24 mouse cellular contexts compared by ENCODE assay signal in the genomic region with DNA sequence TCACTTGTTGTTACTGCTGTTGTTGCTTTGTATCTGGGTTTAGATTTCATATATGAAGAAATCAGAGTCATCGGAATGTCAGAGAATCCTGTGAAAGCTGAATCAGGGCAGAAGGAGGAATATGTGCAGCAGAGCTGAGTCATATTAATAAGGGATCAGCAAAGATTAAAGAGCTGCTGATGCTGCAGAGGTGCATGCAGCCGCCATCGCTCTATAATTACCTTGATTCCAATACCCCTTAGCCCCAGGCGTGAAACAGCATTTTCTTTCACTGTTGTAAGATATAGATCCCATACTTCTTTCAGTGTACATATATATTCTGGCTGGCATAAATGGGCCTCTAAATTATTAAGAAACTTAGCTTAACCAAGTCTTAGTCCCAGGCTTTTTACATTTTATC. TPM values are rescaled to one million over a fixed set of nuclear protein-coding genes. Genes with fewer than 3 reads are reported as not detected.
DNase-seq lines count a peak whose midpoint lies in the region; ATAC-seq and TF ChIP-seq lines count a peak whose summit lies in the region.
"Had no signal": no experiment of that assay in that cellular context is flagged by ENCODE, and none has a peak within 500 bp of the region (broad histone marks: within the 10 kb centered on the region; RNA-seq: fewer than 3 reads in every experiment).

No protein-coding gene starts in this region.

- no peak overlapping the region for H3K4me3 ChIP-seq in hindbrain, embryonic 14.5 days (replicated peaks; ENCODE audit: low read length)
- H3K4me3 ChIP-seq in hindbrain, postnatal 0 days (ENCODE audit: low read length), result no peak overlapping the region
- no peak overlapping the region for H3K4me3 ChIP-seq in neural tube, embryonic 13.5 days
- H3K4me3 ChIP-seq in midbrain, embryonic 14.5 days (replicated peaks; ENCODE audit: low read depth, low read length), result no peak overlapping the region
- H3K4me3 ChIP-seq in midbrain, postnatal 0 days (ENCODE audit: low read depth, low read length), result no peak overlapping the region
- H3K4me3 ChIP-seq in kidney, embryonic 16.5 days (ENCODE audit: low read length), result no peak overlapping the region
- H3K4me3 ChIP-seq: gastrocnemius, adult 2 months; hindbrain, embryonic 10.5 days had no signal

- DNase-seq in hindbrain, embryonic 14.5 days (ENCODE audit: low spot score), result no peak
- DNase-seq in hindbrain, postnatal 0 days (ENCODE audit: low spot score), result no peak
- no peak for DNase-seq in neural tube, embryonic 10.5 days (ENCODE audit: extremely low spot score, low spot score)
- DNase-seq in midbrain, embryonic 14.5 days, result peak; percentile 48
- DNase-seq in midbrain, postnatal 0 days (ENCODE audit: low spot score), result peak; percentile 8
- DNase-seq in heart, postnatal 14 days, result no peak
- DNase-seq: adrenal gland, adult 2 months; adrenal gland, postnatal 14 days; cerebellum, adult 11-12 months; cerebellum, adult 8-10 months; cerebellum, postnatal 10 days; cerebellum, postnatal 36 days; forebrain, postnatal 0 days; gastrocnemius, adult 2 months; gastrocnemius, postnatal 14 days; heart, adult 11 months; heart, postnatal 36 days had no signal

- no peaks in the 10 kb centered on the region; the same call in 1 of the 2 replicates for H3K36me3 ChIP-seq in hindbrain, embryonic 14.5 days (replicated peaks; ENCODE audit: control insufficient read depth, insufficient read depth)
- H3K36me3 ChIP-seq in hindbrain, postnatal 0 days (ENCODE audit: insufficient read depth, low read length), result no peaks in the 10 kb centered on the region
- 0 out of 2 replicates have a peak, but pooled peaks cover 9% of the 10 kb centered on the region for H3K36me3 ChIP-seq in neural tube, embryonic 13.5 days
- no peaks in the 10 kb centered on the region for H3K36me3 ChIP-seq in midbrain, embryonic 14.5 days (ENCODE audit: control insufficient read depth, insufficient read depth, low read length)
- H3K36me3 ChIP-seq in midbrain, postnatal 0 days (ENCODE audit: insufficient read depth, low read length), result 0 out of 2 replicates have a peak, but pooled peaks cover 2% of the 10 kb centered on the region
- no peaks in the 10 kb centered on the region for H3K36me3 ChIP-seq in kidney, embryonic 16.5 days (ENCODE audit: insufficient read depth, low read length)
- H3K36me3 ChIP-seq: hindbrain, embryonic 10.5 days had no signal

- no peaks in the 10 kb centered on the region for H3K9me3 ChIP-seq in hindbrain, embryonic 14.5 days (ENCODE audit: control insufficient read depth, low read length)
- H3K9me3 ChIP-seq in hindbrain, postnatal 0 days (ENCODE audit: low read length), result no peaks in the 10 kb centered on the region
- no peaks in the 10 kb centered on the region for H3K9me3 ChIP-seq in neural tube, embryonic 13.5 days
- no peaks in the 10 kb centered on the region for H3K9me3 ChIP-seq in midbrain, embryonic 14.5 days (ENCODE audit: control insufficient read depth, low read length)
- H3K9me3 ChIP-seq in midbrain, postnatal 0 days (ENCODE audit: low read length), result no peaks in the 10 kb centered on the region
- no peaks in the 10 kb centered on the region for H3K9me3 ChIP-seq in kidney, embryonic 16.5 days (ENCODE audit: low read length)
- H3K9me3 ChIP-seq: hindbrain, embryonic 10.5 days had no signal

- 75% methylated on average over 4 of the region's 4 CpGs for WGBS in hindbrain, embryonic 14.5 days
- 76% methylated on average over 4 of the region's 4 CpGs for WGBS in hindbrain, postnatal 0 days
- 72% methylated on average over 4 of the region's 4 CpGs for WGBS in neural tube, embryonic 13.5 days
- WGBS in midbrain, embryonic 14.5 days, result 53% methylated on average over 4 of the region's 4 CpGs
- WGBS in midbrain, postnatal 0 days, result 46% methylated on average over 4 of the region's 4 CpGs
- whole genome bisulfite sequencing in kidney, embryonic 16.5 days, result 88% methylated on average over 4 of the region's 4 CpGs

- H3K4me1 ChIP-seq in hindbrain, embryonic 14.5 days (replicated peaks; ENCODE audit: control insufficient read depth, insufficient read depth, low read length), result peaks cover 17% of the 10 kb centered on the region; the same call in 1 of the 2 replicates
- peaks cover 3% of the 10 kb centered on the region; the same call in 1 of the 2 replicates for H3K4me1 ChIP-seq in hindbrain, postnatal 0 days (ENCODE audit: insufficient read depth, low read length)
- peaks cover 15% of the 10 kb centered on the region for H3K4me1 ChIP-seq in neural tube, embryonic 13.5 days (replicated peaks)
- peaks cover 14% of the 10 kb centered on the region for H3K4me1 ChIP-seq in midbrain, embryonic 14.5 days (ENCODE audit: control insufficient read depth, insufficient read depth, low read length)
- no peaks in the 10 kb centered on the region for H3K4me1 ChIP-seq in midbrain, postnatal 0 days (ENCODE audit: insufficient read depth, low read length)
- no peaks in the 10 kb centered on the region for H3K4me1 ChIP-seq in kidney, embryonic 16.5 days (ENCODE audit: insufficient read depth, low read length)
- H3K4me1 ChIP-seq: hindbrain, embryonic 10.5 days had no signal

- no peaks in the 10 kb centered on the region for H3K27me3 ChIP-seq in hindbrain, embryonic 14.5 days (ENCODE audit: control insufficient read depth, insufficient read depth, low read length)
- no peaks in the 10 kb centered on the region for H3K27me3 ChIP-seq in hindbrain, postnatal 0 days (ENCODE audit: insufficient read depth, low read length)
- no peaks in the 10 kb centered on the region for H3K27me3 ChIP-seq in neural tube, embryonic 13.5 days
- no peaks in the 10 kb centered on the region for H3K27me3 ChIP-seq in midbrain, embryonic 14.5 days (ENCODE audit: control insufficient read depth, insufficient read depth, low read length)
- no peaks in the 10 kb centered on the region for H3K27me3 ChIP-seq in midbrain, postnatal 0 days (ENCODE audit: insufficient read depth, low read length)
- no peaks in the 10 kb centered on the region for H3K27me3 ChIP-seq in kidney, embryonic 16.5 days (ENCODE audit: insufficient read depth, low read length)

- no peak for TF ChIP-seq CTCF in hindbrain, postnatal 0 days (IDR thresholded peaks at IDR 0.05; ENCODE audit: low read depth)
- TF ChIP-seq CTCF in midbrain, postnatal 0 days (IDR thresholded peaks at IDR 0.05), result no peak

- intact Hi-C loops in heart, postnatal 14 days (cut with DNase I), result no loop called here

- ATAC-seq in hindbrain, embryonic 14.5 days (ENCODE audit: low FRiP score), result no peak
- no peak for ATAC-seq in hindbrain, postnatal 0 days
- ATAC-seq in neural tube, embryonic 13.5 days (ENCODE audit: low read depth), result 0 out of 2 replicates have a peak, but pooled peaks have one; percentile 11
- ATAC-seq in midbrain, embryonic 14.5 days (ENCODE audit: low FRiP score, low TSS enrichment), result no peak
- ATAC-seq in midbrain, postnatal 0 days (ENCODE audit: low FRiP score), result no peak
- no peak for ATAC-seq in kidney, embryonic 16.5 days (ENCODE audit: low FRiP score, low TSS enrichment)
- ATAC-seq: CD4-positive, CD25-positive, alpha-beta regulatory T cell, adult 4 months; forebrain, embryonic 14.5 days; forebrain, postnatal 0 days had no signal

- no peak overlapping the region for H3K9ac ChIP-seq in hindbrain, embryonic 14.5 days
- no peak overlapping the region for H3K9ac ChIP-seq in hindbrain, postnatal 0 days (replicated peaks; ENCODE audit: low read length)
- no peak overlapping the region for H3K9ac ChIP-seq in neural tube, embryonic 13.5 days
- H3K9ac ChIP-seq in midbrain, embryonic 14.5 days (replicated peaks; ENCODE audit: low read length), result no peak overlapping the region
- no peak overlapping the region for H3K9ac ChIP-seq in midbrain, postnatal 0 days (replicated peaks; ENCODE audit: low read length, poor library complexity, severe bottlenecking)
- H3K9ac ChIP-seq in kidney, embryonic 16.5 days (replicated peaks; ENCODE audit: low read length), result no peak overlapping the region
- H3K9ac ChIP-seq: forebrain, postnatal 0 days had no signal

- H3K4me2 ChIP-seq in hindbrain, embryonic 14.5 days (replicated peaks), result no peak overlapping the region
- H3K4me2 ChIP-seq in hindbrain, postnatal 0 days (ENCODE audit: low read depth, low read length), result no peak overlapping the region
- H3K4me2 ChIP-seq in neural tube, embryonic 13.5 days, result no peak overlapping the region
- H3K4me2 ChIP-seq in midbrain, embryonic 14.5 days (ENCODE audit: low read length), result no peak overlapping the region
- no peak overlapping the region for H3K4me2 ChIP-seq in midbrain, postnatal 0 days (ENCODE audit: low read depth, low read length, poor library complexity, severe bottlenecking)
- H3K4me2 ChIP-seq in kidney, embryonic 16.5 days (replicated peaks; ENCODE audit: low read depth, low read length), result no peak overlapping the region
- H3K4me2 ChIP-seq: heart, embryonic 11.5 days had no signal

- 0 out of 2 replicates have a peak overlapping the region, but pooled peaks have one; percentile 26 for H3K27ac ChIP-seq in hindbrain, embryonic 14.5 days
- H3K27ac ChIP-seq in hindbrain, postnatal 0 days, result no peak overlapping the region
- H3K27ac ChIP-seq in neural tube, embryonic 13.5 days (replicated peaks), result no peak overlapping the region
- H3K27ac ChIP-seq in midbrain, embryonic 14.5 days (replicated peaks; ENCODE audit: low read depth, low read length), result no peak overlapping the region
- H3K27ac ChIP-seq in midbrain, postnatal 0 days (ENCODE audit: low read depth, low read length), result no peak overlapping the region
- no peak overlapping the region for H3K27ac ChIP-seq in kidney, embryonic 16.5 days (ENCODE audit: low read length)
- H3K27ac ChIP-seq: gastrocnemius, adult 2 months; hindbrain, embryonic 10.5 days had no signal

RNA-seq across cellular contexts. Expression of gene Dpyd, which starts 51.1 kb away (rescaled TPM):
- polyA plus RNA-seq in hindbrain, embryonic 14.5 days (2014; fragmentation: Nextera tagmentation; extraction: Ambion mirVana), result 5.4 and 5.6 TPM in 2 replicates
- 1.9 and 3.7 TPM in 2 replicates for total RNA-seq in hindbrain, postnatal 0 days (2014; rRNA removed)
- 4.1 and 4.9 TPM in 2 replicates for polyA plus RNA-seq in hindbrain, postnatal 0 days (2015; fragmentation: Nextera tagmentation; extraction: Ambion mirVana)
- 6.0 and 6.8 TPM in 2 replicates for polyA plus RNA-seq in neural tube, embryonic 13.5 days (2015; fragmentation: Nextera tagmentation; extraction: Ambion mirVana)
- polyA plus RNA-seq in midbrain, embryonic 14.5 days (2014; fragmentation: Nextera tagmentation; extraction: Ambion mirVana), result 2.8 and 3.4 TPM in 2 replicates
- total RNA-seq in midbrain, postnatal 0 days (2014; rRNA removed), result 4.5 and 5.9 TPM in 2 replicates
- 3.5 and 3.6 TPM in 2 replicates for polyA plus RNA-seq in midbrain, postnatal 0 days (2015; fragmentation: Nextera tagmentation; extraction: Ambion mirVana)
- polyA plus RNA-seq in kidney, embryonic 16.5 days (2015; fragmentation: Nextera tagmentation; extraction: Ambion mirVana), result 3.7 and 4.9 TPM in 2 replicates
- total RNA-seq in heart, postnatal 14 days (2021), result 1 to 10 TPM; 3.4 to 3.9 TPM
- total RNA-seq: MEL had no signal
- polyA plus RNA-seq: CD4-positive, CD25-positive, alpha-beta regulatory T cell, adult 4 months had no signal

Comparison
In these comparisons a context has a peak if more than half of its experiments do, and no peak if none do; other contexts are left out.
1. DNase-seq: peak in midbrain, embryonic 14.5 days (single experiment) and midbrain, postnatal 0 days (single experiment); none in hindbrain, embryonic 14.5 days (single experiment), hindbrain, postnatal 0 days (single experiment), neural tube, embryonic 10.5 days (single experiment) and heart, postnatal 14 days (0 of 2).